Comparison of ENCODE assay signal across 16 mouse cellular contexts in genomic region chr13:43474722-43475121, GRCm38 (mm10).
"Had no signal": no experiment of that assay in that cellular context is flagged by ENCODE, and none has a peak within 500 bp of the region (broad histone marks: within the 10 kb centered on the region; RNA-seq: fewer than 3 reads in every experiment).

No protein-coding gene starts in this region.

- H3K27ac ChIP-seq: midbrain, embryonic 10.5 days; midbrain, embryonic 12.5 days; neural tube, embryonic 12.5 days; stomach, embryonic 15.5 days; stomach, postnatal 0 days had no signal

- DNase-seq: lung, adult 18-20 months; lung, embryonic 14.5 days; lung, postnatal 10 days; lung, postnatal 4 days; midbrain, embryonic 14.5 days; right cerebral cortex, postnatal 14 days; thymus, adult 2 months; thymus, postnatal 25 days; thymus, postnatal 4 days had no signal

- H3K4me2 ChIP-seq: lung, embryonic 14.5 days; midbrain, embryonic 12.5 days; neural tube, embryonic 12.5 days; stomach, embryonic 15.5 days had no signal

- H3K9ac ChIP-seq: lung, embryonic 14.5 days; midbrain, embryonic 12.5 days; neural tube, embryonic 12.5 days; stomach, embryonic 15.5 days had no signal

- H3K36me3 ChIP-seq: midbrain, embryonic 12.5 days; stomach, embryonic 15.5 days had no signal

- H3K27me3 ChIP-seq: midbrain, embryonic 12.5 days; neural tube, embryonic 12.5 days; stomach, embryonic 15.5 days had no signal

- ATAC-seq: midbrain, embryonic 16.5 days had no signal

- H3K9me3 ChIP-seq: midbrain, embryonic 10.5 days; midbrain, embryonic 12.5 days; neural tube, embryonic 12.5 days; stomach, embryonic 15.5 days had no signal

- H3K4me3 ChIP-seq: midbrain, embryonic 10.5 days; midbrain, embryonic 12.5 days; myocyte; neural tube, embryonic 12.5 days; stomach, embryonic 15.5 days had no signal
